Mouse (Mus musculus) lung, postnatal 0 days (tissue): ENCODE results near the gene Runx3.
"Not testable (repeated sequence)": the region's sequence is repeated elsewhere in the genome, so short reads cannot be mapped to it uniquely, and the experiment has no call there.

Experiments
- CTCF ChIP-seq: IDR thresholded peaks from 2 replicates; pipeline ENCODE4 v1.5.1; 2016; ENCODE audit warnings: antibody characterized with exemption, mild to moderate bottlenecking
- EP300 ChIP-seq: IDR thresholded peaks from 2 replicates; pipeline ENCODE4 v1.6.1; 2016; ENCODE audit warnings: antibody characterized with exemption, mild to moderate bottlenecking, control low read depth

GRCm38 (mm10) chr4:135184277-135184676 is 63.8 kb downstream of the Runx3 start:
- not testable (repeated sequence) for TF ChIP-seq CTCF, EP300
